Mouse (Mus musculus) right cerebral cortex, postnatal 4 days (tissue): ENCODE results near the gene Stambp.

Source experiments
- DNase-seq: peaks from one replicate; pipeline ENCODE4 v3.0.0-alpha.2; 2022

Stambp gene

GRCm38 (mm10) chr6:83501524-83502310, 70.8 kb downstream of the Stambp start:
- DNase-seq: no peak

GRCm38 (mm10) chr6:83500462-83500861, 72.1 kb downstream of the Stambp start:
- no peak for DNase-seq

DNA sequence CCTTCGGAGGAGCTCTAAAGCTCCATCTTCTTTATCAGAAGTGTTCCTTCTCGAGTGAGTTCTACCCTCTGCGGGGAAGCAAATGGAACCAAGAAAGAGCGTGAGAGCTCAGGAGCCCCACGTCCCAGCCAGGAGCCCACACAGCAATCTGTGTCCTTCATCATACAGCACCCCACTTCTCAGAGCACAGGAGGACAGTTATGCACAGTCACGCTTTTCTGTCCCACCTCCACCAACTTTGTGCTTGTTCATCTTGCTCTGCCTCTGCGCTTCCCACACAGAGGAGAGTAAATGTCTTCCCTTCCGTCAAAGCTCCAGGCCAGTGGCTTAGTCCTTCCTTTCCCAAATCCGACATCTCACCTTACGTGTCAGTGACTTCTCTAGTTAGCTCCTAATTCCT, 73.5 kb downstream of the Stambp start:
- DNase-seq: no peak

DNA sequence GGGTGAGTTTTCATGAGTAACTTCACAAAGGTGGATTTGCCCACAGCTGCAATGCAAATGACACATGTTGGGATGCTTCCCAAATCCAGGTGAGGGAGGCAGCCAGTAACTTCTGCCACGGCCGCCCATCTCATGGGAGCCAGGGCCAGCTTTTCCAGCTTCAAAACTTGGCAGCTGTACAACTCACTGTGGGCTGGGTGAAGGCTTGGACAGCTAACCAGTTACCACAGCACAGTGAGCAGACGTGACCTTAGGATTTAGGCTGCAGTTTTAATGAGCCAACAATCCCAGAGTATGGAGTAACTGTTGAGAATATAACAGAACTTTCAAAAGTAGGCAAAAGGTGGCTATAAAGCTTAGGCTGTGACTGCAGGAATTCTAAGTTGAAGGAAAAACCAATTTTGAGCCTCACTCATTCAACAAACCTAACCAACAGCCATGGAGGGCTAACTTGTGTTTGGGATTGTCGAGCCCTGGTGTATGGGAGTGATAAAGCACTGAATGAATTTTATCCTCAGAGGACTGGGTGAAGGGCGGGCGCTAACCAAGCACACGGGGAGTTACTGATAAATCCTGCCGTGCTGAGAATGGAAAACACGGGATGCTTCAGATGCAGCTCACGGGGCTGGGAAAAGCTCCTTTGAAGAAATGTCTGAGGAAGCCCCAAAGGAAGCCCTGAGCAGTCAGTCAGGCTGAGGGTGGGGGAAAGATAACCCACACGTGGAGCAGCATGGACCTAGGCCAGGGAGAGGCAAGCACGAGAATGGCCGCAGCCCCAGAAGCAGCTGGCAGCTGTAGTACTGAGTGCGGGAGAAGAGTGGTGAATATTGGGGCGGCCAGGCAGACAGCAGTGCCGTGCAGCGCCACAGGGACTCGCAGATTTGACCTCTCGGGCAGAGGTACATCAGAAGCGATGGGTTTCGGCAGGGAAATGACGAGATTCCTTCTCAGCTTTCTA, 75.5 kb downstream of the Stambp start:
- DNase-seq: no peak

GRCm38 (mm10) chr6:83496009-83496752, 76.3 kb downstream of the Stambp start:
- no peak for DNase-seq
